Mouse (Mus musculus) forebrain, embryonic 10.5 days (tissue): ENCODE measurements at regions not wholly inside any gene's neighbourhood (a gene's known extent, or its start where the extent isn't known, plus 50 kb on each side); places are given as distances from the start of the nearest gene placed in this dataset.

Experiments used
- DNase-seq: peaks from one replicate; pipeline ENCODE4 v3.0.0-alpha.2; 2017; ENCODE audit warnings: low spot score; ENCODE audit errors: extremely low spot score
- H3K27ac ChIP-seq: fragments of 300-500 bp; sonication (generic); 2 replicates; pipeline ENCODE4 v1.5.1; 2016; ENCODE audit warnings: mild to moderate bottlenecking
- H3K27me3 ChIP-seq: fragments of 300-500 bp; sonication (generic); 2 replicates; pipeline ENCODE4 v1.6.1; 2016; ENCODE audit warnings: mild to moderate bottlenecking; ENCODE audit not compliant: poor library complexity, severe bottlenecking
- H3K36me3 ChIP-seq: fragments of 300-500 bp; sonication (generic); replicated peaks from 2 replicates; pipeline ENCODE4 v1.6.1; 2016; ENCODE audit warnings: mild to moderate bottlenecking, moderate library complexity
- H3K4me1 ChIP-seq: fragments of 300-500 bp; sonication (generic); 2 replicates; pipeline ENCODE4 v1.6.1; 2016
- H3K4me3 ChIP-seq: fragments of 300-500 bp; sonication (generic); 2 replicates; pipeline ENCODE4 v1.5.1; 2016; ENCODE audit warnings: mild to moderate bottlenecking, moderate library complexity
- H3K9me3 ChIP-seq: fragments of 300-500 bp; sonication (generic); 2 replicates; pipeline ENCODE4 v1.6.1; 2016; ENCODE audit warnings: mild to moderate bottlenecking, moderate library complexity
- WGBS: fragments of 180-500 bp; shearing (Covaris S2); methylation state at CpG from one replicate; pipeline ENCODE4 v1.1.7; 2016; 5-methylcytosine and 5-hydroxymethylcytosine counted together

DNA sequence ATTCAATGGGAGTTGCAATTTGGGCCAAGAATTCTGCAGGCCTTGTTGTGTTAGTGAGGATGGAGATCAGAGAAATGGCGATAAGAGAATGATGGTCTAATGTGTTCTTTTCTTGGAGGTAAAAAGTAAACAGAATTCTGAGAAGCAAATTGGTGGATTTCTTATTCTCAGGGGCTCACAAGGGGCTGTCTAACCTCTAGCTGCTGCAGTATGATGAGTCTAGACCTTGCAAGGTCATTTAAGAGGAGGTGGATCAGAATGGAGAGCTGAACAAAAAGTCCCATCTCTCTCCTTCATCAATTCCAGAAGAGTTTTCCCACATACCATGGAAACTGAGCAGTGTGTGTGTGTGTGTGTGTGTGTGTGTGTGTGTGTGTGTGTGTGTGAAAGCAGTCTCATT, 128.1 kb downstream of the Cpeb2 start:
- Histone ChIP-seq H3K4me3 (no peak overlapping the region), H3K27ac (no peak overlapping the region), H3K27me3 (no peaks in the 10 kb centered on the region), H3K9me3 (no peaks in the 10 kb centered on the region), H3K4me1 (0 out of 2 replicates have a peak, but pooled peaks cover 2% of the 10 kb centered on the region), H3K36me3 (no peaks in the 10 kb centered on the region)
- DNase-seq: no peak
- 88% methylated on average over 1 of the region's 1 CpGs for WGBS

DNA sequence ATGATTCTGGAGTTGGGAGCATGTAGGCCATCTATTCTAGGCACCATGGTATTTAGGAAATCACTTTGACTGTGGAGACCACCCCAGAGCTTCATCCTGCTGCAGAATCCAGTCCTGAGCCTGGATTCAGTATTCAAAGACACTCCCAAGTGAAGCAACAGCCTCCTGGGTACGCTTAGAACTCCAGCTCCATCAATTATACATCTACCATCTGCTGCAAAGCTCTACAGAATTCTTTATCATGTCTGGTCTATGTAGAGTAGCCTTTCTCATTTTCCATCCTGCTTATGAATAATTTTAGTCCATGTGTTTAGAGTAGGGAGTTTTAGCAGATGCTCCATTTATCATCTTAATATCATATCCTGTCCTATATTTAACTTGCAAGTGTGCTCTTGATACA, 139.4 kb downstream of the Cpeb2 start:
- Histone ChIP-seq H3K9me3 (no peaks in the 10 kb centered on the region), H3K27ac (no peak overlapping the region), H3K4me1 (no peaks in the 10 kb centered on the region), H3K27me3 (no peaks in the 10 kb centered on the region), H3K36me3 (no peaks in the 10 kb centered on the region), H3K4me3 (no peak overlapping the region)
- no peak for DNase-seq
- 88% methylated on average over 1 of the region's 1 CpGs for WGBS

DNA sequence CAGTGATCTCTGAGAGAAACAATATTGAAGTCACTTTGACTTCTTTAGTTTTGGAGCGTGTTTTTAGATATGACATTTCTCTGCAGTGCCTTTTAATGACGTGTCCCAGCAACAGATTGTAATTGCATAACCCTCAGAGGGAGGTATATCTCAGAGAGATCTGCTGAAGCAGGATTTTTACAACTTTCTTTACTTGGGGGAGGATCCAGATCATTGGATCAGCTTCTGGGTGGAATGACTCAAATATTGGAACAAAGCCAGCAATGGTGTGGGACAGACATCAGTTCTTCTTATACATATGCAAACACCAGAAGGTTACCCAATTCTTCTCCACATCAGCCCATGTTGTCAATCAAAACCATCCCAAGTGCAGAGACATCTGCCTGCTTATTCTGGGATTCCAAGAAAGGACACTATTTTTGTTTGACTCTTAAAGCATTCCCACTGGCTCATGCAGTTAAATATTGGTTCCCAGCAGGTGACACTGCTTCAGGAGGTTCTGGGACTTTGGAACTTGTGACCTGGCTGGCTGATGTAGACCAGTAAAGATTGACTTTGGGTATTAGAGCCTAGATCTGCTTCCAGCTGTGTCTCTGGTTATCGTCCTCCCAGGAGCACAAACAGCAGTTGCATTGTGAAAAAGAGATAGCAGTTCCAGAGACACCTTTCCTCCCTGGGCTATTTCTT, 130.5 kb upstream of the C1qtnf7 start:
- WGBS: 90% methylated on average over 3 of the region's 3 CpGs
- DNase-seq: no peak
- Histone ChIP-seq H3K36me3 (no peaks in the 10 kb centered on the region), H3K27ac (no peak overlapping the region), H3K4me1 (no peaks in the 10 kb centered on the region), H3K27me3 (no peaks in the 10 kb centered on the region), H3K9me3 (no peaks in the 10 kb centered on the region), H3K4me3 (no peak overlapping the region)

DNA sequence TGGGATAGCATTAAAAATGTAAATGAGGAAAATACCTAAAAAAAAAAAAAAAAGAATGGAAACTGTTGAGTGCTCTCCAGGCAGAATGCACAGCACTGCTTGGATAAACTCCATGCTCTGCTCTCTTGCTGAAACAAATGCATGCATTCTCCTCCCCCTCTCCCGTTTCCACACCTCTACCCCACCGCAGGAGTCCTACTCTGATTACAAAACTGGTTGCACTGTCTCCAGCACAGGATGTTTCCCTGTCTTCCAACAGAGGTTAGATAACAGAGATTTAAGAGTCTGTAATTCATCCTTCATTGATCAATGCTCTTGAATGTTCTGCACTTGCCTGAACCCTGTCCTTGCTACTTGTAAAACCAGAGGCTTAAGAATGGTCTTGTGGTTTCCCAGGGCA, 124.3 kb upstream of the C1qtnf7 start:
- 32% methylated on average over 2 of the region's 2 CpGs for WGBS
- Histone ChIP-seq H3K4me1 (no peaks in the 10 kb centered on the region), H3K27ac (no peak overlapping the region), H3K36me3 (no peaks in the 10 kb centered on the region), H3K9me3 (no peaks in the 10 kb centered on the region), H3K4me3 (no peak overlapping the region), H3K27me3 (no peaks in the 10 kb centered on the region)
- no peak for DNase-seq

DNA sequence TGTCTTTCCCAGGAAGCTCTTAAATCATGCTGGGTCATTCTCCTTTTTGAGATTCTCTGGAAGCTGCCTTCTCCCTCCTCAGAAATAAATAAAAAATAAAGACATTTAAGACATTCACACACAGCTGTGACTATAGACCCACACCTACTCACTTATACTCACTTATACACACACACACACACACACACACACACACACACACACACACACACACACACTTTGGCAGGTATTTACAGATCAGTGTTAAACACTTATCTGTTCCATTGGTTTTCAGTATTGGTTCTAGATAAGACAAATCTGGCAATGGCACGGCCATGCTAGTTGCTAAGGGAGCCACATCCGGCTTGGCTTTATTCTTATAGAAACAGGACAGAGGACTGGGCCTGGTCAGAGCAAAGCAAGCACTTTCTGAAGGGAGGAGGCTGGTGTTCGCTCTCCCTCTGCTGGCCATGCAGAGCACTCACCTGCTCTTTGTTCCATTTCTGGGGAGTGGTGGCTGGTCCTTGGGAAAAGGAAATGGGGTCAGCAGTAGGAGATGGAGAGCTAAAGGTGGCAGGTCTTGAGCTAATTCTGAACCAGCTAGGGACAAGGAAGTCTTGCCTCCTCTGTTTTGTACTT, 123.8 kb upstream of the C1qtnf7 start:
- DNase-seq: peak; percentile 47
- H3K4me1 ChIP-seq: no peaks in the 10 kb centered on the region
- 32% methylated on average over 3 of the region's 3 CpGs for WGBS
- H3K27me3 ChIP-seq: no peaks in the 10 kb centered on the region
- H3K4me3 ChIP-seq: no peak overlapping the region
- H3K27ac ChIP-seq: no peak overlapping the region
- H3K36me3 ChIP-seq: no peaks in the 10 kb centered on the region
- no peaks in the 10 kb centered on the region for H3K9me3 ChIP-seq

DNA sequence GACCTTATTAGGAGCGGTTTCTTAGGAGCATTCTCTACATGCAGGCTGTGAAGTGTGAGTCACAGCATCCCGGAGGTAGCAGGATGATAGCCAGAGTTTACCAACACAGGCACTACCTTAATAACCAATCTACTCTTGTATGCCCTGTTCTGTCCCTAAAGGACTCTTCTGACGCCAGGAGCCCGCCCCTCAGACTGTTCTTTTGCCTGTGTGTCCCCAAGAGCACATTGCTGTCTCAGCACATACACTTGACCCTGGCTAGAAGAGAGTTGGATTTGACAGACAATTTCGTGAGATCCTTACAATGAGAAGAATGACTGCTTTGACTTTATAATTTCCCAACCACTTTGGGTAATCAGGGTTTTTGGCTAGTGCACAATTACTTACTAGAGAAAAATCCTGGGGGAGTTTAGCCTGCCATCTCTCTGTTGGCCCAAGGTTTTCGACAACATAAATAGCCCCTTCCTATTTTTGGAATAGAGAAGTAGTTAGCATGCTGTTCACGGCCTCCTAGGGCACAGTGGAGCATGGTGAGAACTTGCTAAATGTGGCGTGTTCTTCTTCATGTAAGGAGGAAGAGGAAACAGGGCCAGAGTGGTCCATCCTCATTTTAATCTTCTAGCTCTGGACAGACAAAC, 122.3 kb upstream of the C1qtnf7 start:
- no peaks in the 10 kb centered on the region for H3K9me3 ChIP-seq
- H3K4me3 ChIP-seq: no peak overlapping the region
- H3K27ac ChIP-seq: no peak overlapping the region
- no peaks in the 10 kb centered on the region for H3K27me3 ChIP-seq
- no peak for DNase-seq
- WGBS: 86% methylated on average over 8 of the region's 8 CpGs
- no peaks in the 10 kb centered on the region for H3K4me1 ChIP-seq
- H3K36me3 ChIP-seq: no peaks in the 10 kb centered on the region

DNA sequence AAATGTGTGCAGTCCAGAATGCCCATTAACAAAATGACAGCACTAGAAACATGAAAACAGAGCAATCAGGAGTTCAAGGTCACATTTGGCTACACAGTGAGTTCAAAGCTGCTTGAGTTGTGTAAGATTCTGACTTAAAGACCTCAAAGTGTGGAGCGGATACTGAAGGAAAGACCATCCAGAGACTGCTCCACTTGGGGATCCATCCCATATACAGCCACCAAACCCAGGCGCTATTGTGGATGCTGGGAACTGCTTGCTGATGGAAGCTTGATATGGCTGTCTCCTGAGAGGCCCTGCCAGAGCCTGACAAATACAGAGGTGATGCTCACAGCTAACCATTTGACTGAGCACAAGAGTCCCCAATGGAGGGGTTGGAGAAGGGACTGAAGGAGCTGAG, 98.1 kb upstream of the C1qtnf7 start:
- Histone ChIP-seq H3K36me3 (no peaks in the 10 kb centered on the region), H3K27ac (no peak overlapping the region), H3K27me3 (no peaks in the 10 kb centered on the region), H3K9me3 (no peaks in the 10 kb centered on the region), H3K4me3 (no peak overlapping the region), H3K4me1 (no peaks in the 10 kb centered on the region)
- no peak for DNase-seq
- 93% methylated on average over 2 of the region's 2 CpGs for WGBS

DNA sequence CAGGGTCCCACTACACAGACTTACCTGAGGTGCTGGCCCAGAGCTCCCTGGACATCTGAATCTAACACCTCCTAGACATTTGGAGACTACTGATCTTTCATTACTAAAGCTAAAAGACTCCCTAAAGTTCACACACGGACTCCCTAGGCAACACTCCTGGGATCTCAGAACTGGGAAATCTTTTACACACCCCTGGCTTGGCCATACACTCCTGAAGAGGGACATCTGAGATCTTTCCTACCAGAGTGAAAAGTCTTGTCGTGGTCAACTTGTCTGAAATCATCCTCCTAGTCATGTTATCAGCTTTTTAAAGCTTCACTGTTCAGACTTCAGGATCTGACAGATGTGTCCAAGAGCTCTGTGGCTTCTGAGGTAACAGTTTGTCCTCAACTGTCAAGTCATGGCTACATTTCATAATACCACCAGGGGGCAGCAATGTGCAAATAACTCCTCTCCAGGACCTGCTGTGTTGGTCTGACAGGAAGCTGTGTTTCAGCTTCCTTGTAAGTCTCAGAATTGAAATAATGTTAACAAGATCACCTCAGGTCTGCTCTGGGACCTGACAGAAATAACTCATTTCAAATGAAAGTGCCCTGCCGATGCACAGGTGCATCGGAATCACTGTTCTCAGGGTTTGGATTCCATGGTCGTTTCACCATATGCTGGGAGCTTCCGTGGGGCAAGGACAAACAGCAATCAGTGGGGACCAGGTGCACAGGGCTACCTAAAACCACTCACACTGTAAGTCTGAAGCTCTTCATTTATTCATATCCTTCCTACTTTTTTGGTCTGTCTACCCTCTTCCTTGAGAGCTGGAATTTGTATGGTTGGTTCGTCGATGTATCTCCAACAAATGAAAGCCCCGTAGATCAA, 92.3 kb upstream of the C1qtnf7 start:
- DNase-seq: peak; percentile 51
- Histone ChIP-seq H3K9me3 (no peaks in the 10 kb centered on the region), H3K4me3 (no peak overlapping the region), H3K27ac (no peak overlapping the region), H3K36me3 (no peaks in the 10 kb centered on the region), H3K27me3 (no peaks in the 10 kb centered on the region), H3K4me1 (no peaks in the 10 kb centered on the region)
- WGBS: 82% methylated on average over 9 of the region's 9 CpGs

DNA sequence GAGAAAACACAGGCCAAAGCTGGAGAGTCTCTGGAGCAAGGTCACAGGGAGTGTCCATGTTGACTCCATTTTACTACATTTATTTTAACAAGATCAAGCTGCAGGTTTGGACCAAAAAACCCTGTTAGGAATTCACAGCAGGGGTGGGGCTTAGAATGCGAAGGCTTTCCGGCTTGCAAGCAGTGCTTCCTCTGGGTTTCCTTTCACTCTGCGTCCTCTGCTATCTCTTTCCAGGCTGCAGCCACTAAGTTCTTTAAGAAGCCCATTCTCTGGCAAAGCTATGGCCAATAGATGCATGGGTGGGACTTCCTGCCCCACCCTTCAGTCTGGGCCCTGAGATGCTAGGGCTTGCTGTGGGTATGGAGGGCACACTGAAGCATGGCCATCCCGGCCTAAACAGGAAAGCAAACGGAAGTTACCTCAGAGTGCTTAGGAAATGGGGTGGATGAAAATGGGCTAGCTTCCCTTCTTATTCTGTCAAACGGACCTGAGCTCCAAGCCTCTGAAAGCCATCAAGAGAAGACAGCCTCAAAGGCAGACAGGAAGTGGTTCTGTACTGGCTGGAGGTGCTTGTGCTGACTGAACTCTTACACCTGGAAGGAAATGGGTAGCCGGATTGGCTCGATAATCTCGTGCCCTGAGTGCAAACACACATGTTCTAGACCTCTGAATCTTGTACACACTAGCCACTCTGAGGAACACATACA, 90.6 kb upstream of the C1qtnf7 start:
- DNase-seq: no peak
- H3K27me3 ChIP-seq: no peaks in the 10 kb centered on the region
- WGBS: 80% methylated on average over 9 of the region's 9 CpGs
- no peak overlapping the region for H3K4me3 ChIP-seq
- H3K9me3 ChIP-seq: no peaks in the 10 kb centered on the region
- H3K27ac ChIP-seq: no peak overlapping the region
- no peaks in the 10 kb centered on the region for H3K36me3 ChIP-seq
- no peaks in the 10 kb centered on the region for H3K4me1 ChIP-seq

DNA sequence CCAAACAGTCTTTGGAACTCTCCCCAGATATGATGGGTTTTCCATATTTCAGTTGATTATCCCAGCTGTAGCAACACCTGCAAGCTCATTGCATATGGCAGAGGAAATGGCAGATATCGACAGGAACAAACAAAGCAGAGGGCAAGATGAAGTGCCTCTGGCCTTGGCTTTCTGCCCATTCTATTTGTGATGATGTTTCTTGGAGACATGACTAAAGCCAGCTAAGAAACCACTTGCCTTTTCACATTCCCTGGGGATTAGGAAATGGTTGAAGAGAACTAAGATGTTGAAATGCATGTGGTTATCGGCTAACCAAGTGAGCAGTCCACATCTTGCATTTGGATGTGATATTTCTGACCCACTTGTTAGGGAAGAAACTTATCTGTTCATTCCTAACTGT, 82.0 kb upstream of the C1qtnf7 start:
- Histone ChIP-seq H3K27ac (no peak overlapping the region), H3K9me3 (no peaks in the 10 kb centered on the region), H3K4me1 (no peaks in the 10 kb centered on the region), H3K4me3 (no peak overlapping the region), H3K27me3 (no peaks in the 10 kb centered on the region), H3K36me3 (no peaks in the 10 kb centered on the region)
- WGBS: 94% methylated on average over 2 of the region's 2 CpGs
- DNase-seq: no peak

DNA sequence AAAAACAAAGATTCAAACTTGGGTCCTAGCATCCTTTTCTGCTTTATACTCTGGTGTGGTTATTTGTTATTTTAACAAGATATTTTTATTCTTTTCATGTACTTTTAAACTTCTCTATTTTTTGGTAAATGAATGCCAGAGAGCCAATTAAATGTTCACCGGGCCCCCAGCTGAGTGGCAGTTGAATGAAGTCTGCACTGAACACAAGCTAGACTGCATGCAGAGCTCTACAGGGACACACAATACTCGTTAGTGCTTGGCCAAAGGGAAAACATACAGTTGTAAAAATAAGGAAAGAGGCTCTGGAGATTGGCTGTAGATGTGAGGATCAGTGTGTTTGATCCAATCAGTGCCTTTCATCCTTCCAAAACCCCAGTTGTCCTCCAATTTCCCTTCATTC, 76.1 kb upstream of the C1qtnf7 start:
- DNase-seq: no peak
- no peaks in the 10 kb centered on the region for H3K27me3 ChIP-seq
- no peaks in the 10 kb centered on the region for H3K36me3 ChIP-seq
- WGBS: 45% methylated on average over 2 of the region's 2 CpGs
- no peak overlapping the region for H3K27ac ChIP-seq
- no peak overlapping the region for H3K4me3 ChIP-seq
- no peaks in the 10 kb centered on the region for H3K9me3 ChIP-seq
- peaks cover 10% of the 10 kb centered on the region for H3K4me1 ChIP-seq

DNA sequence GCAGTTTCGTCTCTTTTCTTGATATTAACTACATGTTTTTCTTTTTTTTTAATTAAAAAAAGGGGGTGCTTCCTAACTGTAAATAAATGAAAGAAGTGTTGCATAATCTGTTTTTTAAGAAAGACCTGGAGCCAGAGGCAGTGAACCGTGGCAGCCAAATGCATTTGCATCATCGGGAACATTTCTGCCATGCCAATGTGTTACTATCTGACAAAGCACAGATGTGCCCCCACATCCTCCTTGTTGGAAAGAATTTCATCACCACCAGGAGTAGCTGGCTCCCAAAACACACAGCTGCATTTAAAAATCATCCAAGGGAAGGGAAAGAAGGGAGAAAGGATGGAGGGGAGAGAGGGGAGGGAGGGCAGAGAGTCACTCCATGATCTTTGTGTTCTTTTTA, 74.0 kb upstream of the C1qtnf7 start:
- no peaks in the 10 kb centered on the region for H3K9me3 ChIP-seq
- H3K36me3 ChIP-seq: no peaks in the 10 kb centered on the region
- peaks cover 10% of the 10 kb centered on the region for H3K4me1 ChIP-seq
- 84% methylated on average over 3 of the region's 3 CpGs for WGBS
- no peak overlapping the region for H3K4me3 ChIP-seq
- no peaks in the 10 kb centered on the region for H3K27me3 ChIP-seq
- DNase-seq: no peak
- H3K27ac ChIP-seq: no peak overlapping the region
